Mouse (Mus musculus) MEL-GATA-1-ER (cell line): ENCODE results near the gene Cpt1c.

Experiments
- DNase-seq: peaks from one replicate; pipeline ENCODE4 v3.0.0-alpha.2; 2012; ENCODE audit warnings: low read depth; ENCODE audit errors: extremely low read depth

Cpt1c gene

GRCm38 (mm10) chr7:44999753-45000152, 25.1 kb upstream of the Cpt1c start:
- DNase-seq = no peak

GRCm38 (mm10) chr7:44998501-44998955, 23.9 kb upstream of the Cpt1c start, which contains the start of gene Bcl2l12:
Bcl2l12 (minus strand) TSS chr7:44998712.
- DNase-seq = no peak

GRCm38 (mm10) chr7:44997940-44998428, 23.3 kb upstream of the Cpt1c start:
- DNase-seq = no peak

GRCm38 (mm10) chr7:44997231-44997939, 22.7 kb upstream of the Cpt1c start, which contains the start of gene Irf3:
Irf3 (plus strand) TSS chr7:44997648.
- DNase-seq = peak; percentile 92

GRCm38 (mm10) chr7:44996672-44997071, 22.0 kb upstream of the Cpt1c start:
- no peak for DNase-seq

- peak; percentile 66 for DNase-seq
Observed at GRCm38 (mm10) chr7:44986879-44987718, 12.4 kb upstream of the Cpt1c start.

GRCm38 (mm10) chr7:44986192-44986878, 11.7 kb upstream of the Cpt1c start, which contains the start of gene Prmt1:
Prmt1 (minus strand) TSS chr7:44986568.
- peak; percentile 100 for DNase-seq

GRCm38 (mm10) chr7:44985595-44986191, 11.0 kb upstream of the Cpt1c start:
- no peak for DNase-seq

- DNase-seq = no peak
Observed at GRCm38 (mm10) chr7:44984833-44985164, 10.1 kb upstream of the Cpt1c start.

GRCm38 (mm10) chr7:44983944-44984832, 9.5 kb upstream of the Cpt1c start:
- no peak for DNase-seq

GRCm38 (mm10) chr7:44983085-44983484, 8.4 kb upstream of the Cpt1c start:
- DNase-seq = peak; percentile 55

GRCm38 (mm10) chr7:44981539-44981938, 6.9 kb upstream of the Cpt1c start:
- no peak for DNase-seq

- no peak for DNase-seq
Observed at GRCm38 (mm10) chr7:44978300-44978699, 3.6 kb upstream of the Cpt1c start.

GRCm38 (mm10) chr7:44975117-44975419, 417 bp upstream of the Cpt1c start:
- no peak for DNase-seq

- DNase-seq = no peak
Observed at GRCm38 (mm10) chr7:44973415-44974130, 1.1 kb downstream of the Cpt1c start.

- no peak for DNase-seq
Observed at GRCm38 (mm10) chr7:44971142-44971541, 3.5 kb downstream of the Cpt1c start.

- peak; percentile 94 for DNase-seq
Observed at GRCm38 (mm10) chr7:44970231-44970691, 4.4 kb downstream of the Cpt1c start.

GRCm38 (mm10) chr7:44966638-44967037, 8.0 kb downstream of the Cpt1c start:
- DNase-seq = no peak

GRCm38 (mm10) chr7:44965975-44966374, 8.7 kb downstream of the Cpt1c start:
- no peak for DNase-seq

- no peak for DNase-seq
Observed at GRCm38 (mm10) chr7:44964990-44965389, 9.7 kb downstream of the Cpt1c start.
